Mouse (Mus musculus): ENCODE measurements around the gene Rbfox3. TPM values are rescaled to one million over a fixed set of nuclear protein-coding genes. Genes with fewer than 3 reads are reported as not detected.

The Rbfox3 gene
- under 1 TPM; 0.10 to 0.31 TPM for total RNA-seq (2021)
- long read RNA-seq, experiment 1, partial matches to known transcripts: 1 of 2 reads
- long read RNA-seq, experiment 1, other reads (novel, unspliced or antisense): 1 of 2 reads
- long read RNA-seq, experiment 2, partial matches to known transcripts: 2 of 2 reads
- long read RNA-seq, experiment 2, other reads (novel, unspliced or antisense): 0 of 2 reads

DNA sequence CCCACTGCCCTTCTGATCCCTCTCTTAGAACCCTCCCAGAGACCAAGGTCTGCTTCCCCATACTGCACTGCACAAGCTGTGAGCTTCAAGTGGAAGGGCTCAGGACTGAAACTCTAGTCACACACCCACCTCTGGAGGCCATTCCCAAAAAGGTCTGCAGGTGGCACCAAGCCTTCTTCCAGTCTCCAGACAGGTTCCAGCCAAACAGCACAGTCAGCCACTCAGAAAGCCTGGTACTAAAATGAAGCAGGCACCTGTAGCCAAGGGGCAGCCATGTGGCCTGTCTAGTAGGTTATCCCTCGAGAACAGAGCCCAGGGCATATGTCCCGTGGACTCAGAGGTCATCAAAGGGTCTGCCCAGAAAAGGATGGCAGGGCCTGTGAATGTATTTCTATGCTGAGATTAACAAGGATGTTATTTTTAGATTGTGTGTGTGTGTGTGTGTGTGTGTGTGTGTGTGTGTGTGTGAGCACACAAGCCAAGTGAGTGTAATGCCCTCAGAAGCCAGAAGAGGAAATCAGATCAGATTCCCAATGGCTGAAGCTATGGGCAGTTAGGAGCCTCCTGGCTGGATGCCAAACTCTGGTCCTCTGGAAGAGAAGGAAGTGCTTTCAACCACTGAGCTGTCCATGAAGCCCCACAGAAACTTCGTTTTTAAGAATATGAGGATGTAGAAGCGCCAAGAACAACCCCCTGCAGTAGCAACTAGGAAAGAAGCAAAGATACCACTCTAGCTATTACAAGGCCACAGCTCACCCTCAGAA is at the start of gene Rbfox3:
Gene Rbfox3 (minus strand): TSS at position 291 of the 764 bp plus-strand sequence.
- no peak for DNase-seq (ENCODE audit: low spot score in 2 of 2)

DNA sequence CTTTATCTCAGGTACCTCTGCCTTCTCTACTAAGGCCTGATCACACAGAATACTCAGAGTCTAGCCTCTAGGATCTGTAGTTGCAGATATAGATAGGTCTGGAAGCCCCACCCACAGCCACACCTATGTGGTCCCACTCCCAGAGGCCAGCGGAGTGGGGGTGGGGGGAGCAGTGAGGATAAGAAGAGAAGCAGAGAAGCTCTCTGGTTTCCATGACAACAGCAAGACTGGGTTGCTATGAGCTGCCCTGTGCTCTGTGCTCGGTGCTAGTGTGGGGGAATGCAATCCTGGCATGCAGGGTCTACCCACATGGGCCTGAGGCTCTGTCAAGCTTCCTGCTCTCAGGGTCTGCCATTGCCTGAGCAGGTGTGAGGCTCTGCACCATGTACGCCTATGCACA is 49.3 kb upstream of the Rbfox3 start:
- DNase-seq (ENCODE audit: low spot score in 2 of 2): no peak

DNA sequence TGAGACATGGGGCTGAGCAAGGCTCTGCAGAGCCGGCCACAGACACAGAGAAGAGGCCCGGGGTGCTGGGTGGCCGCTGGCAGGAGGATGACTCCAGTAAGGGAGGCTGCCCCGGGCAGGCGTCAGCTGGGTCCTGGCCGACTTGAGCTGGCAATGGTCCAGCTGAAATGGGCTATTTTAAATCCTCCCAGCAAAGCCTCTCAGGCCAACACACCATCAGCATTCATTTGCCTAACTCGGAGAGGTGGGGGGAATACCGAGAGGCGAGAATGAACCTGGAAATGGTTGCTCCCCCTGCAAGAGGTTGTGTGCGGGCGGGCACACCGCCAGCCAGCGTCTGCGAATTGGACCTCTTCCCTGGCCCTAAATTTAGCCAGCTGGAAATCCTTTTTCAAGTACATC is 45.7 kb upstream of the Rbfox3 start:
- DNase-seq (ENCODE audit: low spot score in 2 of 2): peak in 1 of 2 experiments; percentile 43

DNA sequence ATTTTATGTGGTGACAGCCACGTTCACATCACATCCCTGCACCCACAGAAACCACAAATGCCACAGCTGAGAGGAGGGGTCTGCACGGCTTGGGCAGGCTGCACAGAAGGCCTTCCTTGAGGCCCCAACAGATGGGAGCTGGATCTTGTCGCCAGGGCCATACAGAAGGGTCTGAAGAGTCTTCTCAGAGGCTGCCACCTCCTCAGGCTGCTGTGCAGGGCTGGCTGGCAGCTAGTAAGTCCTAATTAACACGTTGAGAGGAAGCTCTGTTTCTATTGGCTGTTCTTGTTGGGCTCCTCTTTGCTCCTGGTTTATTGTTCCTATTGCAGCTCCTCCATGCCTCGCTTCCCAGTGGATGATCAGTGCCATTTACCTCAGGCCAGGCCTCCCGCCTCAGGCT is 43.6 kb upstream of the Rbfox3 start:
- DNase-seq (ENCODE audit: low spot score in 2 of 2): no peak

DNA sequence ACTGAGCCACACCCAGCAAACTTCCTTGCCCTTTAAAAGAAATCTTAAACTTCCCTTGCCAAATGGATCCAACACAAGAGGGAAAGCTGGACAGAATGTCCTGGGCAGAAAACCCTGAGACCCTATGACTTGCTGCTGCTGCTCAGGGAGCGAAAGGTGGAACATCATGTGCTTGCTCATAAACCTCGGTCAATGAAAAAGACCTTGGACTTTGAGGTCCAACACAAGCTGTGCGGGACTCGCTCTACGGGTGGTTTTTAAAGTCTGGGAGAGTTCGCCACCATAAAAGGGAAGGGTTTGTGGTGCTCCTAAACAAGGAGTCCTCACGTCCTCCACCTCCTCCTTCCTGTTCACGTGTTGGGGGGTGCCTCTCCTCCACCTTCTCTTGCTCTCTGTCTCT is 34.5 kb upstream of the Rbfox3 start:
- no peak for DNase-seq (ENCODE audit: low spot score in 2 of 2)

DNA sequence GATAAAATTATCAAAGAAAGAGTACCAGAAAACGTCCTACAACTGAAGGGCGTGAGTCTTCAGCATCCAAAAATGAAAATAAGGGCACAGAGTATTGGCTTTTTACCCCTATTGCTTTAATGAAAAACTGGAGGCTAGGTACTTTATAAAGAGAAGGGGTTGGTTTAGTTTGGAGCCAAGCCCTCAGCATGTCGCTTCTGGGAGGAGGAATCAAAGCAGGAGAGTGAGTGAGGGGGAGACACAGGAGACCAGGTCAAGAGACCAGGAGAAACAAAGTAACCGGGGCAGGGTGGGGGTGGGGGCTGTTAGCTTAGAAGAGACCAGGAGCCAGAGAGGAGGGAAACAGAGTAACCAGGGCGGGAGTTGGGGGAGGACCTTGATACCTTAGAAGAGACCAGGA is 29.9 kb upstream of the Rbfox3 start:
- DNase-seq (ENCODE audit: low spot score in 2 of 2): no peak

DNA sequence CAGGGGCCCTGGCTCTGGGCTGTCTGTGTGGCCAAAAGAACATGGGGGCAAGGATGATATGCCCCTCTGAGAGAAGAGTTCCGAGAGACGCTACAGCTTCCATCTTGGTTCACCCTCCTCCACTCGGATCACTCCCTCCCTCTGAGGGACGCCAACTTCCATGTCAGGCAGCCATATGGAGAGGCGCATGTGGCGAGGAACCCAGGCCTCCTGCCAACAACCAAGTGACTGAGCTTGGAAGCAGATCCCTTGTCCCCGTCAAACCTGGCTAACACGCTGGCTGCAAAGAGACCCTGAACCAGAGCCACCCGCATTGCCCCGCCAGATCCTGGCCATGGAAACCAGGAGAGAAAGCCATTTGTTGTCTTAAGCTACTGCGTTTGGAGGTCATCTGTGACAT is 29.1 kb upstream of the Rbfox3 start:
- no peak for DNase-seq (ENCODE audit: low spot score in 2 of 2)

DNA sequence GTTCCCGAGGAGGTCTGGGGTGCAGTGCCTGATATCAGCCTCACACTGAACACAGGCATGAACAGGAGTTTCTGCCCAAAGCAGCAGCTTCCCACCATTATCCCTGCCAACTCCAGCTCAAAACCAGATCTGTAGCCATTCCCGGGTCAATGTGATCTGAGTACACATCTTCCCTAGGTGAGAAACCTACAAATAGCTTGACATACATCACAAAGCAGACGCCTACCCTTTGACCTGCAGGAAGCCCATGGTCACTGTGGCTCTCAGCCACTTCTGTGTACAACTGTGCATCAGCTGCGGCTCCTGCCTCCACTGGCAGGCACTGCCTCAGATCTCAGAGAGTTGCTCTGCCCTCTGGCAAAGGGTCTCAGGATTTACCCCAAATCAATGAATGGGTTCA is 28.3 kb upstream of the Rbfox3 start:
- DNase-seq (ENCODE audit: low spot score in 2 of 2): no peak

DNA sequence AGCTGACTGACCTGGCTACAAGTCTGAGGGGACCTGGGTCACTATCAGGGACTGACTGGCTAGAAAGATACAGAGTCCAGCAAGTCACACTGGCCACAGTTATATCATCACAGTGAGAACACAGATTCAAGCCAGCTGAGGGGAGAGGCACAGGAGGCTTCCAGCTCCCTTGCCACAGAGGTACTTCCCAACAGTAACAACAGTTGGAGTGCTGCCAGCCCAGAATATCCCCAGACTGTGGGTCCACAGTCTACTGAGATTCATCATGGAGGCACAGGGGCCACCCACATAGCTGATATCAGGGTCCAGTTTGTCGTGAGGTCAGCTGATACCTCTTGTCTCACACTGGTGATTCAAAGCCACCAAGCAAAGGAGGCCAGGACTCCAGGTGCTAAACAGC is 23.5 kb upstream of the Rbfox3 start:
- DNase-seq (ENCODE audit: low spot score in 2 of 2): no peak

DNA sequence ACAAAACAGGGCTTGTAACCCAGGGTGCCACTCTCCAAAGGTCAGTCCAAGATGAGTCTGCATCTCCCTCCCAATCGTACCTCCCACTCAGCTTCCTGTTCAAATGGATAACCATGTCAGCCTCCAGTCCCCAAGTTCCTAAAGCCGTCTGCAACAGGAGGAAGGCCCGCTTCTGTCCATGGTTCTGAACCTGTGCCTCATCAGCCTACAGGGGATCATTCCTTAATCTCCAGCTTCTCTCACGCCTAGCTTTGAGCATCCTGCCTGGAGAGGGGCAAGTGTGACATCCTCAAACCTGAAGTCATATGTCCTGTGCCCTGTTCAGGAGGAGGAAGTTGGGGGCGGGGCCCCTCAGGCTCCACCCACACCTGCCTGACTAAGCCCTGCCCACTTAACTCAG is 15.7 kb upstream of the Rbfox3 start:
- no peak for DNase-seq (ENCODE audit: low spot score in 2 of 2)

DNA sequence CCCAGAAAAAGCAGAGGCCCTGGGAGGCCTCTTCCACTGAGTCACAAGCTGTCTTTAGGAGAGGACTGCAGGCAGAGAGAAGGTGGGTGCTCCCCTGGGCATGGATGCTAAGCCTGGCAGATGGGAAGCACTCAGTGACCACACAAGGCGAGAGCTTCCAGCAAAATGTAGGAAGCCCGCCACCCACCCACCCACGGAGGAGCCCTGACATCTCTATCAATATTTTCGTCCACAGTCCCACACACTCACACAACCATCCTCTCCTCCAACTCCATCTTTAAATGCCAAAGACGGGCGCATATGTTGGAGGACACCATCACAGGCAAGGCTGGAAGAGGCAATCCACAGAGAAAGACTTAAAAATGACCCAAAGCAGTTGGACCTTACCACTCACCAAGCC is 10.5 kb upstream of the Rbfox3 start:
- DNase-seq (ENCODE audit: low spot score in 2 of 2): no peak

DNA sequence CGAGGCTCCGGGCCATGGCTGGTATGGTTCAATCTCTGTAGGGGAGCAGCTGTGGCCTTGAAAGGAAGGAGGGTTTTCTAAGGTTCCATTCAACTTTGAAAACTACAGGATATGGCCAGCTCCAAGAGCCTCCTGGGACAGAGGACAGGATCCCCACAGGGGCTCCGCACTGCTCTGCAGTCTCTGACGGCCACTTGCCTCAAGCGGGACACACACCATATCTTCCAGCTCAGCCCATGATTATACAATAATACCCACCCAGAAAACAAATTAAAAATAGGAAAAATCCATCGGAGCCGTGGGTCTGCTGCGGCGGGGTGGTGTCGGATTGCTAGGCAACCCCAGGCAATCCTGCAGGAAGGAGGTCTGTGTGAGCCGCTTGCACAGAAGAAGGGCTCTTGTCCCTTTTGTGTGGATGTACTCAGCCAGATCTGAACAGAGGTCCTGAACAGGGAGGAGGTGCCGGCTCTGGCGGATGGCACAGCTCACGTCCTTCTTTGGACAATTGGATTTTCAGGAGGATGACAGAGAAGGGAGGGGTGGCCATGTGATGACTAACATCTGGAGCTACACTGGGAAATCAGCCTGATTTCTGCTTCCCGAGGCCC is 5.1 kb upstream of the Rbfox3 start:
- DNase-seq (ENCODE audit: low spot score in 2 of 2): no peak

DNA sequence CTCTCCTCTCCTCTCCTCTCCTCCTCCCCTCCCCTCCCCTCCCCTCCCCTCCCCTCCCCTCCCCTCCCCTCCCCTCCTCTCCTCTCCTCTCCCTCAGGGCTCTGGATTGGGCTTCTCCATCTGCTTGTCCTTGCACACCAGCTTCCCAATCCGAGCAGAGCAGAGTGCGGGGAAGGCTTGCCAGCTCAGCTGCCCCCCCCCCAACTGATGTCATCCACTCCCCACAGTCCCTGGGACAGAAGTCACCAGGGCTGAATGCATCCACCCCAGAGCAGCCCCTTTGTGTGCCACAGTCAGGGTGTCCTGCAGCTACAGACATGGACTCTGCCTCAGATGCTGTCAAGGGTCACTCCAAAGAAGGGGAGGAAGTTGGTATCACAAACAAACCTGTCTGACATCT is 4.5 kb upstream of the Rbfox3 start:
- no peak for DNase-seq (ENCODE audit: low spot score in 2 of 2)

DNA sequence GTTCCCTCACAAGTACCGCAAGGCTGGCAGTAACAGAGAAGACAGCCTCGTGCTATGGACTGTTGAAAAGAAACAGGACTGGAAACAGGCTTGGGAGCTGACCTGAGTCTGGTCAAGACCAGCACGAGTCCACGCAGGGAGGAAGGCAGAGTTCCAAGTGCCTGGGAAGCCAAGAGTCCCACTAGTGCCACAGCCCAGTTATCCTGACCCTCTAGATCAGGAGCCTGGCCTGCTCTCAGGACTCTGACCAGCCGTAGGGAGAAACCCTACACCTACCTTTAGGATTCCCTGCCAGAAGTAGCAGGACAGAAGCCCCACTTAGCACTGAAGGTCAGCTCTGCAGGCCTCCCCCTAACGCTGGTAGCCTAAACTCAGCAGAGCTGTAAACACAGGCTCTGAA is 1.3 kb upstream of the Rbfox3 start:
- no peak for DNase-seq (ENCODE audit: low spot score in 2 of 2)

DNA sequence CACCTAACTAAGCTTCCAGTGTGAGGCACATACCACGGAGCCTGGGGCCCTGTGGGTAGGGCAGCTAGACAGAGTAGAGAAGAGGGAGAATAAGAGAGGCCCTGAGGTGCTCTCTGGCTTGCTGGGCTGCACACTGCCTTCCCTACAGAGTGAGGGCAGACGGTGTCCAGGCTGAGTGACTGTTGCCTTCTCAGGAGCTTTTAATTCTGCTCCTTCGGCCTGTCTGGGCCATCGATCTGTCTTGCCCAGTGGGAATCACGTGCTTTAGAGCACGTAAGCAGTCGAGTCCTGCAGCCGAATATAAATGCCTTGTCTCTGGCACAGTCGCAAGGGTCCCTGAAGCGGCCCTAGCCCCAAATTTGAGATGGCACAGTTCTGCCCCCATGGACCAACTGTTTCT is 641 bp downstream of the Rbfox3 start:
- no peak for DNase-seq (ENCODE audit: low spot score in 2 of 2)

DNA sequence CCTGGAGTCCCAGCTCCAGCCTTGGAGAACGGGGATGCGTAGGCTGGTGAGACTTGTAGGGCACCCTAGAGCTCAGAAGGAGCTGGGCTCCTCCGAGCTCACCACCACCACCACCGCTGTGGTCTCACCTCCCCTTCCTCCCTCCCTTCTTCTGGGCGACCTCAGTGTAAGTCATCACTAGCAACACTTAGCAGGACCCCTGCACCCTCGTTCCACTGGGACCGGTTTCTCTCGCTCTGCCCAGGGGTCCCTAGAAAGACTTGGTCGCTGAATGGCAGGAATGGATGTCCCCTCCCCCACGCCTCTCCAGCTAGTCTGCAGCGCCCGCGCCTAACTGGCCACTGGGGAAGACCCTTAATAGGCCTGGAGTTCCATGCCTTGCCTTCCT is 1.6 kb downstream of the Rbfox3 start:
- DNase-seq (ENCODE audit: low spot score in 2 of 2): no peak

DNA sequence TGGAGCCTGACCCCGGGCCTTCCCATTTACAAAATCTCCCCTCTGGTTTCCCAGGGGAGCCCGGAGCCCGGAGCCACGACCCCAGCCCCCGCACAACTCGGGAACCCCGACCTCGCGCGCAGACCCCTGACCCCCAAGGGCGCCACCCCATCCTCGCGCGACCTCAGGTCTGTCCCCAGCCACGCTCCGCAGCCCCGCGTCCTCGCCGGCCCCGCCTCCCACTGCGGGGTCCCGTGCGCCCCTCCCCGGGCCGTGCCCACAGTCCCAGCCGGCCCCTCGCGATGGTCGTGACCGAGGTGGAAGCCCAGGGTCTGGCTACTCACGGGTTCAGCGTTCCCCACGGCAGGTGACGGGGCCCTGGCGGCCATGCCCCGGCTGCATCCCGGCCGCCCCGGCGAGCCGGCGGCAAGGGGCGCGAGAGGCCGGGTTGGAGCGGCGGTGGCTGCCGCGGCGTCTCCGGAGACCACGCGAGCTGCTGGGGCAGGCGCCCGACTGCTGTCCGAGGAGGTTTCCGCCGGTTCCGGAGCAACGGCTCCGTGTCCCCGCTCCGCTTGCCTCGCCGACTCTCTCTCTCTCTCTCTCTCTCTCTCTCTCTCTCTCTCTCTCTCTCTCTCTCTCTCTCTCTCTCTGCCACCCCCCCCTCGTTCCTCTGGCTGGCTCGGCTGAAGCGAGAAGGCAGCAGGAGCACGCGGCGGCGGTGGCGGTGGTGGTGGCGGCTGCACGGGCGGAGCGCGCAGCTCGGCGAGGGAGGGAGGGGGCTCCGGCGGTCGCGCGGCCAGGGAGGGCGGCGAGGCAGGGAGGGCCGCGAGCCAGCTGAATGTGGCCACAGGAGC is 2.2 kb downstream of the Rbfox3 start:
- DNase-seq (ENCODE audit: low spot score in 2 of 2): no peak

DNA sequence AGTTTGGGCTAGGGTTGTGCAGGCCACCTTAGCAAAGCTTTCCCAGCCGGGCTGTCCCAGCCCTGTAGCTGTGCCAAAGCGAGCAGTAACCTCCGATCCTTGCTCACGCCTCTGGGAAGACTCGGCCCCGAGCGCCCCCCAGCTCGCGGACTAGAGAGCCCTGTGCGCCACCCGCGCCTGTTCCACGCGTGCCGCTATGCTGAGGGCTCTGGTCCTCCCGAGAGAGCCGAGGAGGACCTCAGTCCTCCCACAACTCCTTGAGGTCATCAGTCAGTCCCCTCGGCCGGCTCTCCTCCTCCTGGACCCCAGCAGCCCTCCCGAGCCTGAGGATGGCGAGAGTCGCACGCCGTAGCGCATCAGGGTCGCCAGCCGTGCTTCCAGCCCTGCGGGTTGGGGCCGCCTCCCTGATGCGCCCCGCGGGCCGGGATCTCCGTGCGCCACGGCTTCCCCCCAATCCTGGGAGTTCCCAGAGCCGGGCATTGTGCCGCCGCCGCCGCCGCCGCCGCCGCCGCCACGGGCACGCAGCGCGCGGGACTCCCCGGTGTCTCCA is 2.9 kb downstream of the Rbfox3 start:
- DNase-seq (ENCODE audit: low spot score in 2 of 2): no peak

DNA sequence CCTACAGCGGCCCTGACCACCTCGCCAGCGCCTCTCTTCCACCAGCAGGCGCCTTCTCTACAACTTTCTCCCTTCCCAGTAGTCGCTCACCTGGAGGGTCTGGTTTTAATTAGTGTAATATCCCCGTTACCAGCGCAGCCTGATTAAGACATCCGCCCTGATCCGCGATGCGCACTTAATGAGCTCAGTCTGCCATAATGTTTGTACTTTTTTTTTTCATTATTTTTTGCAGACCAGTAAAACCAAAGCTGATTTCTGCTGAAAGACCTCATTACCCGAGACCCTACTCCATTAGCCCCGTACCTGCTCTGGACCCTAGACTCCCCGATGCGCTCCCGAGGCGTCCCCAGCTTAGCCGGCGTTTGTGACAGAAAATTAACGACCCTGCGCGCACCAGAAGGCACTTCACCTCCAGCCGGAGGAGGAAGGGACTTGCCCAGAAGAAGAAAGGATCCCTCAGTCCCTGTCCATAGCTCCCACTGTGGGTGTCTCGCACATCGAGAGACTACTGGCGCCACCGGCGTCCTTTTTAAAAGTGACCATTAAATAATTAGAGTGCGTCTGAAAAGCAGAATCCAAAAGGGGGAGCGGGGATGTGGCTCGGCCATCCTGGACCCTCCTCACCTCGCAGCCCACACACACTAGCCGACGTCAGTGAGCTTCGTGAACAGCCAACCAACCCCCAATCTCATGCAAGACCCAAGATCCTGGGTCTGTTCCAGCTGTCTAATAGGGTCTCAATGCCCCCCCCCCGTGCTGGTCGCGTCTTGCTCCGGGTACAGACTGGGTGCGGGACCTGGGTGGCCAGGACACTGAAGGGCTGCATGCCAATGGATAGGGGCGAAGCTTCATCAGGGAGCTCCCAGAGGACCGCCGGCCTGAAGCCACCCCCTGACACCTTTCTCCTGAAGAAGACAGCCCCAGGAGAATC is 3.7 kb downstream of the Rbfox3 start:
- no peak for DNase-seq (ENCODE audit: low spot score in 2 of 2)

DNA sequence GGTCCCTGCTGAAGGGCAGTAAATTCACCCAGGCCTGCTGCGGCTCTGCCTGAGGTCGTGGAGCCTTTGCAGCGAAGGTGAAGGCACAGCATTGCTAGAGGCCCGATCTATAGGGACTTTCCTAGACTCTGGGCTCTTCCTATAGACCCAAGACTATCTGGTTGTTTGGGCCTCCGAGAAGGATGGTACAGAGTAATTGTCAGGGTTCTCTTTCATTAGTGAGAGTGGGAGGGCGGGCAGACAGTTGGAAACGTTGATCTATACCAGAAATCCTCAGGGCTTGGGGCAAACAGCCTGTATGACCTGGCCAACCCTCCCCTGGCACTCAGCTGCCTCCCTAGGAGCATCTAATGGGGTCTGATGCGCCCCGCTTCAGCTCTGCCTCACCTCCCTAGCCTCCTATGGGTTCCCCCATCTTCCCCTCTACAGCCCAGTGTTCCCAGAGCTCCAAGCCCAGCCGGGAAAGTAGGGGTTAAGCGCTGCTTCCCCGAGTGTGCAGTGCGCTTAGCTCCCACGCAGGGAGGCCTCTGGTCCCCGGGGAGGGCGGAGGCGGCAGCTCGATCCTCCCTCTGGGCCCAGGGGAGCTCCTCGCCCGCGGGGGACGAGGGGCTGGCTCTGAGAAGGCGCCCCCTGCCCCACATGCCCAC is 4.5 kb downstream of the Rbfox3 start:
- no peak for DNase-seq (ENCODE audit: low spot score in 2 of 2)

Measured in gastrocnemius, postnatal 4 days (tissue).